Mouse (Mus musculus) gastrocnemius, adult 2 months (tissue): Measurements from ENCODE around the gene Tff1. TPM values are rescaled to one million over a fixed set of nuclear protein-coding genes. Genes with fewer than 3 reads are reported as not detected.

Experiments
- DNase-seq: peaks from one replicate; pipeline ENCODE4 v3.0.0; 2022
- H3K27ac ChIP-seq: fragments of 200-600 bp; 2 replicates; pipeline ENCODE4 v1.8.1; 2022; ENCODE audit warnings: mild to moderate bottlenecking
- H3K4me3 ChIP-seq: fragments of 200-600 bp; 2 replicates; pipeline ENCODE4 v1.8.1; 2022; ENCODE audit warnings: mild to moderate bottlenecking, moderate library complexity
- CTCF ChIP-seq: fragments of 200-600 bp; IDR thresholded peaks from 2 replicates; pipeline ENCODE4 v1.8.1; 2022; ENCODE audit warnings: antibody characterized with exemption, mild to moderate bottlenecking, moderate library complexity
- intact Hi-C: fragments of 180-260 bp; cut with DNase I; formaldehyde crosslinking; loops from one replicate; pipeline ENCODE4 v1.15.1; 2025
- total RNA-seq, 2 experiments: library from RNA; stranded (reverse); gene quantifications; 2 replicates each; pipeline ENCODE4 v1.2.3; 2021

Tff1 gene
- total RNA-seq, 2 experiments from 2014 or later = not detected

- TF ChIP-seq CTCF = no peak
- no peak for DNase-seq
- H3K4me3 ChIP-seq = no peak overlapping the region
- intact Hi-C loops = no loop called here
- no peak overlapping the region for H3K27ac ChIP-seq
Observed at GRCm38 (mm10) chr17:31184269-31184990, 19.4 kb upstream of the Tff1 start.

GRCm38 (mm10) chr17:31183180-31183974 is 18.3 kb upstream of the Tff1 start:
- TF ChIP-seq CTCF = no peak
- Histone ChIP-seq H3K4me3 (no peak overlapping the region), H3K27ac (no peak overlapping the region)
- no peak for DNase-seq
- intact Hi-C loops = no loop called here

- no peak for DNase-seq
- TF ChIP-seq CTCF = no peak
- no peak overlapping the region for H3K27ac ChIP-seq
- no peak overlapping the region for H3K4me3 ChIP-seq
- intact Hi-C loops = no loop called here
Observed at GRCm38 (mm10) chr17:31181490-31181889, 16.4 kb upstream of the Tff1 start.

GRCm38 (mm10) chr17:31176321-31176720 is 11.2 kb upstream of the Tff1 start:
- no peak overlapping the region for H3K4me3 ChIP-seq
- no peak for DNase-seq
- intact Hi-C loops = no loop called here
- no peak overlapping the region for H3K27ac ChIP-seq
- TF ChIP-seq CTCF = no peak

- no peak for TF ChIP-seq CTCF
- no peak overlapping the region for H3K27ac ChIP-seq
- H3K4me3 ChIP-seq = no peak overlapping the region
- intact Hi-C loops = no loop called here
- no peak for DNase-seq
Observed at GRCm38 (mm10) chr17:31169796-31170195, 4.7 kb upstream of the Tff1 start.

GRCm38 (mm10) chr17:31163821-31164220 is 1.3 kb downstream of the Tff1 start:
- Histone ChIP-seq H3K4me3 (no peak overlapping the region), H3K27ac (no peak overlapping the region)
- DNase-seq = no peak
- intact Hi-C loops = no loop called here
- no peak for TF ChIP-seq CTCF

GRCm38 (mm10) chr17:31162607-31163006 is 2.5 kb downstream of the Tff1 start:
- no peak overlapping the region for H3K27ac ChIP-seq
- no peak overlapping the region for H3K4me3 ChIP-seq
- no peak for DNase-seq
- no peak for TF ChIP-seq CTCF
- intact Hi-C loops = no loop called here

GRCm38 (mm10) chr17:31160291-31160690 is 4.8 kb downstream of the Tff1 start:
- intact Hi-C loops = no loop called here
- H3K27ac ChIP-seq = no peak overlapping the region
- TF ChIP-seq CTCF = no peak
- no peak for DNase-seq
- no peak overlapping the region for H3K4me3 ChIP-seq

GRCm38 (mm10) chr17:31157921-31158320 is 7.2 kb downstream of the Tff1 start:
- no peak for DNase-seq
- TF ChIP-seq CTCF = no peak
- intact Hi-C loops = no loop called here
- Histone ChIP-seq H3K4me3 (no peak overlapping the region), H3K27ac (no peak overlapping the region)

GRCm38 (mm10) chr17:31153785-31154184 is 11.3 kb downstream of the Tff1 start:
- DNase-seq = no peak
- no peak for TF ChIP-seq CTCF
- Histone ChIP-seq H3K27ac (no peak overlapping the region), H3K4me3 (no peak overlapping the region)
- intact Hi-C loops = no loop called here

GRCm38 (mm10) chr17:31152966-31153499 is 12.0 kb downstream of the Tff1 start:
- TF ChIP-seq CTCF = no peak
- intact Hi-C loops = no loop called here
- no peak overlapping the region for H3K4me3 ChIP-seq
- H3K27ac ChIP-seq = no peak overlapping the region
- DNase-seq = no peak

- no peak overlapping the region for H3K4me3 ChIP-seq
- no peak for DNase-seq
- H3K27ac ChIP-seq = no peak overlapping the region
- no peak for TF ChIP-seq CTCF
- intact Hi-C loops = no loop called here
Observed at GRCm38 (mm10) chr17:31152512-31152911, 12.6 kb downstream of the Tff1 start.

- H3K27ac ChIP-seq = no peak overlapping the region
- no peak for DNase-seq
- no peak overlapping the region for H3K4me3 ChIP-seq
- no peak for TF ChIP-seq CTCF
- intact Hi-C loops = no loop called here
Observed at GRCm38 (mm10) chr17:31145998-31146397, 19.1 kb downstream of the Tff1 start.
